Mouse (Mus musculus): ENCODE measurements at regions not wholly inside any gene's neighbourhood (a gene's known extent, or its start where the extent isn't known, plus 50 kb on each side); places are given as distances from the start of the nearest gene placed in this dataset.

- no peak for TF ChIP-seq CTCF (IDR thresholded peaks at IDR 0.05; ENCODE audit: low read depth)
- TF ChIP-seq EP300 (IDR thresholded peaks at IDR 0.05; ENCODE audit: low read depth), result no peak
These were observed 79.9 kb upstream of the Thpo start for GRCm38 (mm10) chr16:20814240-20814639.

Measured in heart, postnatal 0 days (tissue).